Mouse (Mus musculus) ovary, adult 2 months (tissue): ENCODE measurements around the gene Ccdc141. TPM values are rescaled to one million over a fixed set of nuclear protein-coding genes. Genes with fewer than 3 reads are reported as not detected.

Source experiments
- polyA plus RNA-seq: library from polyadenylated mRNA; depleted of rRNA; stranded (reverse); fragments of >200 nt; gene quantifications from 2 replicates; pipeline ENCODE4 v1.2.3, GENCODE M21; 2012; rRNA removed

The Ccdc141 gene
- polyA plus RNA-seq = 10.4 and 11.2 TPM in 2 replicates

GRCm38 (mm10) chr2:77170633-77171105 lies at the start of gene Ccdc141:
Gene Ccdc141 (minus strand): TSS chr2:77170636.

GRCm38 (mm10) chr2:76982391-76983145 lies 187.9 kb downstream of the Ccdc141 start, which contains the start of gene Ttn:
Gene Ttn (minus strand): TSS chr2:76982547.

Other genes starting within 250 kb of the Ccdc141 start
- gene Ttn, start 188.1 kb downstream of the Ccdc141 start, polyA plus RNA-seq = 0.01 and 0.05 TPM in 2 replicates
- 9.7 and 13.0 TPM in 2 replicates for gene Sestd1, start 110.0 kb upstream of the Ccdc141 start, polyA plus RNA-seq